Mouse (Mus musculus) megakaryocyte, embryonic 14.5 days (primary cell): ENCODE results near the gene Evi5.

Experiments
- FLI1 ChIP-seq: IDR thresholded peaks from 2 replicates; pipeline ENCODE4 v1.6.1; 2012; ENCODE audit warnings: low read length, inconsistent platforms, mixed read lengths
- GATA1 ChIP-seq: IDR thresholded peaks from 3 replicates; pipeline ENCODE4 v1.6.1; 2012; ENCODE audit warnings: mixed read lengths, low read length, inconsistent platforms, borderline replicate concordance

GRCm38 (mm10) chr5:107834287-107834686 is 40.6 kb downstream of the Evi5 start:
- TF ChIP-seq FLI1 (no peak), GATA1 (no peak)
